Mouse (Mus musculus) olfactory bulb, adult 2 months (tissue): ENCODE data around the gene Ccr1.

Experiments used
- CTCF ChIP-seq: fragments of 200-500 bp; IDR thresholded peaks from 2 replicates; pipeline ENCODE4 v1.5.1; 2012; ENCODE audit warnings: low read depth, mild to moderate bottlenecking, low read length, moderate library complexity; ENCODE audit not compliant: insufficient read depth
- POLR2A ChIP-seq: fragments of 200-500 bp; IDR thresholded peaks from 2 replicates; pipeline ENCODE4 v1.6.1; 2012; ENCODE audit warnings: mild to moderate bottlenecking, low read depth, low read length, moderate library complexity; ENCODE audit not compliant: insufficient read depth

- TF ChIP-seq CTCF (no peak), POLR2A (no peak)
Observed at GRCm38 (mm10) chr9:123927281-123927960, 41.1 kb downstream of the Ccr1 start.
